Mouse (Mus musculus): Measurements from ENCODE around the gene Nek9. TPM values are rescaled to one million over a fixed set of nuclear protein-coding genes. Genes with fewer than 3 reads are reported as not detected.
"Not testable (repeated sequence)": the region's sequence is repeated elsewhere in the genome, so short reads cannot be mapped to it uniquely, and the experiment has no call there.

The Nek9 gene
- total RNA-seq, 4 experiments from 2014 or later: 96.5 to 138 (median 126) TPM

DNA sequence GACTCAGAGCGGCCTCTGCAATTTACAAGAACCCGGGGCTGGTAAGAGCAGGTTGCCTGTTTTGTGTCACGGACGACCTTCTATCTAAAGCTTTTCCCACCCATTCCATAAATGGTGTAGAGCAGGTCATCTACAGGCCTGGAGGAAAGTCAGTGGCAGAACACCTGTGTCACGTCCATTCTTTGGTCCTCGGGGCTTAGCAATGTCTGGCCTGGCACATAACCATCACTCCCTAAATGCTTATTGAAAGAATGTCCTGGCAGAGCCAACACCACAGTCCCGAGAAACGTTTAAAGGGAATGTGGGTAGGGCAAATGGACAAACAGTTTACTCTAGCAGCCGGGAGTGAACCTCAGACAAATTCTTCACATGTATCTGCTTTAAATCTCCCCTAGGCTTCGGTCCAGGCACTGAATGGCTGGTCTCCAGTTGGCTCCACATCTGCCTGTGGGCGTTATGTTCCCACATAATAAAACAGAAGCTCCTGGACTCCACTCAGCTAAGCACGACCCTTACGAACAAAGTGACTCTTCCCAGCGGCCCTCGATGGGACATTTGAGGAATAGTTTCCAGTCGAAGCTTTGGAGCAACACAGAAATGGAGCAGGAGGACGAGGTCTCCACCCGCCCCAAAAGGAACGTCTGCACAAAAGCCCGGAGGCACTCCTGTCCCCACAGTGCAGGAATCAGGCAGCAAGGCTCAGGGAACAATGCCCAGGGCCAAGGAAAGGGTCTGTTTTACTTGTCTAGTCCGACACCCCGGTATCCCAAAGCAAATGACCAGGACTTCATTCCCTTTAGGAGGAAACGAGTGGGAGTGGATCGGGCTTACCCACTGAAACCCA lies 49.8 kb downstream of the Nek9 start:
- no peak for DNase-seq

DNA sequence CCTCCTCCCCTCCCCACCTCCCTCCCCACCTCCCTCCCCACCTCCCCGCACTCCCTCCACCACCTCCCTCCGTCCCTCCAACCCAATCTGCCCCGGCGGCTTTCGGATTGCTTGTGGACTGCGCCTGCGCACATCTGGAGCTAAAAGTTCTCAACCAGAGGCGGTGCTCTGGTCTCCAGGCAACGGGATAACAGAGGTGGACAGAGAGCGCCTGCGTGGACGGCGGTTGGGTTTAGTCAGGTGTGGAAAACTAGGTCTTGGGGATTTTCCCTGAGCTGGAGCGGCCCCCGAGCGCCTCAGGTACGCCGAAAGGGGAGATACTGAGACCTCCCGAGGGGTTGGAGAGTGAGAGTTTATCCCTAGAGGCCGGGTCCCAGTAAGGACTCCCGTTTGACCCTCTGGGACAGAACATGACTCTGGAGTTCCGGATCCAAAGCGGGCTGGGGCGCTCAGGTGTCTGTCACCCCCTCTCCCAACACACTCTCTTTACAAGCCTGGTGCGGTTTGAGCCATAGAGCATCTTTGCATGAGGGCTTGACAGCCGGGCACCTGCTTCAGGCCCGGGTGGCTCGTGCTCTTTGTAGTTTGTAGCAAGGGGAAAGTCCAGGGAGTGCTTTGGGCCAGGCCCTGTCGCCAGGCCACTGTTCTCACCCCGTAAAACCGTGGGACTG lies 50.5 kb downstream of the Nek9 start, which contains the start of gene Zc2hc1c:
Gene Zc2hc1c (plus strand): TSS at position 106 of the 671 bp plus-strand sequence.
- peak; percentile 91 for DNase-seq

DNA sequence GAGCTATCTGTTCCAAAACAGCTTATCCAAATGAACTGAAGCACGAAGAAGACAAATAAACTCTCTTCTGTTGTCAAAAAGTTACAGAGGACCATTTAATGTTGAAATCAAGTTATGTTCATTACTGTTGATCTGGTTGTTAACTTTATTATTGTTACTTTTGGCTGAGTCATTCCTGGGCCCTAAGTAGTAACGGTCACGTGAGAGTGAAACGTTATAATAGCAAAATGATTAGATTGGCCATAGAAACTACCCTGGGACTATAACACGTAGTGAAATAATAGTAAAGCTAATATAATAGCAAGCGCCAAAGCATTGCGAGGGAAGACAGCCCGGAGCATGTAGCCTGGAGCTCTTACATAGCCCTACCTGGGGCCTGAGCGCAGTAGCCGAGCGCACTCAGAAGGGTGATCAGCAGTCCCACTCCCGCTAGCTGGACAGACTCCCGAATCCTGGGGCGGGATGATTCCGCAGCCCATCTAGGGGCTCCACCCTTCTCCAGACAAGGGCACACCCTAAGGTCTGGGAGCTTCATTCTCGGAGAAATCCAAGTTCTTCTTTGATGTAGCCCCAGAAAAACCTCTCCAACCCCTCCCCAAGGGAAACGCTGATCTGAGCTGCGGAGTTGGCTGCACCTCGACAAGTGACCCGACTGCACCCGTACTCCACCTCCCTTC lies 51.2 kb downstream of the Nek9 start, which contains the start of gene Acyp1:
Gene Acyp1 (minus strand): TSS at position 630 of the 677 bp plus-strand sequence.
- DNase-seq: peak; percentile 31

DNA sequence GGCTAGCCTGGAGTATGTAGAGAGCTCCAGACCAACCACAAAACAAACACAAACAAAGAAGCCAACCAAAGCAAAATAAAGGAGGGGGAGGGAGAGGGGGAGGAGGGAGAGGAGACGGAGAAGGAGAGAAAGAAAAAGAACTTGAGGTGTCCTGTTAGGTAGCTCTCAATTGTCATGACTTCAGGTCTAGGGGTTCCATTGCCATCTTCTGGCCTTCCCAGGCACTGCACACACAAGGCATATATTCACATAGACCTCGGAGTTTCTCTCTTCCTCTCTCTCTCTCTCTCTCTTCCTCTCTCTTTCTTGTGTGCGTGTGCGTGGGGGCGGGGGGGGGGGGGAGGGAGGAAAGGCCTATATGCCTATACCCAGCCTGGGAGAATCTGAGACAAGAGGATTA lies 52.2 kb downstream of the Nek9 start:
- no peak for DNase-seq

DNA sequence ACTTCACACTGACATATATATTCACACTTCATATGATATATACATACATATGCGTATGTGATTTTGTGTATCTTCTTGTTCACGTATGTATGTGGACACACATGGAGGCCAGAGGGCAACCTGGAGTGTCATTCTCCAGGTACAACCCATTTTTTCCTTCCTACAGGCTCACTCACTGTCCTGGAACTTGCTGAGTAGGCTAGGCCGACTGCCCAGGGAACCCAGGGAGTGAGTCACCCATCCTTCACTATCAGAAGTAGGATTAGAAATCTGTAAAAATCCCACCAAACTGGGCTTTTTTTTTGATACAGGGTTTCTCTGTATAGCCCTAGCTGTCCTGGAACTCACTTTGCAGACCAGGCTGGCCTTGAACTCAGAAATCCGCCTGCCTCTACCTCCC lies 54.2 kb downstream of the Nek9 start:
- DNase-seq: no peak

DNA sequence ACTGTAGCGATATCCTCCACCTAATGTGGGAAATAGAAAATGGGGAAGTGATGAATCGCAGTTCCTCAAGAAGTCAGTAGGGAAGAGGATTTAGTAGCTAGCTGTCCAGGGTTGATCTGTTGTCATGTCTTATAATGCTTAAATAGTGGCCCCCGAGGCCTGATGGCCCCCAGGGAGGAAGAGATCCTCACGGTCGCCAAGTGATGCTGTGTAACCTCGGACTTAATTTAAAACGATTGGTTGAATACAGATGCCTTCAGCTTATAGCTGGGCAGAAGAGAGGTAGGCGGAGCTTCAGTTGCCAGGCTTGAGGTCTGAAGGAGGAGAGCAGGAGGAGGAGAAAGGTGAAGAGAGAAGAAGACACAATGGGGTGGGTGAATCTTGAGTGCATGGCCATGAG lies 54.8 kb downstream of the Nek9 start:
- no peak for DNase-seq

DNA sequence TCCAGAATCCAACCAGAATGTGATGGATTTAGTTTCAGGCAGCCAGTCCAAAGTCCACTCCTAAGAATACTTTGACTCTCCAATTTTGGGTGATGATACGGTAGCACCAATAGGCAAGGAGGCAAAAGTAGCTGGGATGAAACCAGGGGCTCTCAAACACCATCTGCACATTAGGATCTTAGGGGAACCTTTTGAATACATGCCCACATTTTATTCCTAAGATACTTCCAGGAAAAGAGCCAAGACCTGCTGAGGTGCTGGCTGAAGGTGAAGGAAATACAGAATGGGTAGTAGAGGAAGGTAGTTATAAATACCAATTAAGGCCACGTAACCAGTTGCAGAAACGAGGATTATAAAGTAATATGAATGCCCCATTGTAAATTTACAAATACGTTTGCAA lies 57.4 kb downstream of the Nek9 start:
- not testable (repeated sequence) for DNase-seq

DNA sequence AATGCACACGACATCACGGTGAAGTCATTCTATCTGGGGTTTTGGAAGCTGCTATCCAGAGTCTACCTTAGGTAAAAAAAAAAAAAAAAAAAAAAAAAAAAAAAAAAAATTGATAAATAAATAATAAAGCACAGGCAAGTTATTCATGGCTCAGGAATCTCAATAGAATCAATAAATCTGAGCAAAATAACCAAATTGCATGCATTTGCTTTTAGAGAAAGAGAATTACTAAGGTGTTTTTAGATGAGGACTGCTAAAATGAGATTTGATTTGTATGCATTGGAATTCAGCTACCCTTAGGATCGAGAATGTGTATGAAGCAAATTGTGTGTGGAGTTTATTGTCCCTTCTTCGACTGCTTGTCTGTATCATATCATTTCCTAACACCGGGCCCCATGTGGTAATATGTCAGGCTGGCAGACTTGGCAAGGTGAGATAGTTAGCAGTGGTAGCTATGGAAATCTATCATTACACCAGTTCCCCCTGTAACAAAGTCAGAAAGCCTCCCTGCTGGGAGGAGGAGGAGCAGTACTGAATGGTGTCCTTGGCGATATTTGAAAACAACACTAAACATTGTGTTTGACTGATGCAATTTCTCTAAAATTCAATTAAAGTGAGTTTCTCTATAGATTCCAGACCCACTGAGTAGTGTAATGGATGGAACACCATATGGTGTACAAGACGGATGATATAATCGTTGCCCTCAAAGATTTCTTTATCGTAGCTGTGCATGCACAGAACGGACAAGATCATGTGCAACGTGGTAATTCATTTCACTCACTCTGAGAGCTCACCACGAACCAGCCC lies 58.1 kb downstream of the Nek9 start:
- no peak for DNase-seq

DNA sequence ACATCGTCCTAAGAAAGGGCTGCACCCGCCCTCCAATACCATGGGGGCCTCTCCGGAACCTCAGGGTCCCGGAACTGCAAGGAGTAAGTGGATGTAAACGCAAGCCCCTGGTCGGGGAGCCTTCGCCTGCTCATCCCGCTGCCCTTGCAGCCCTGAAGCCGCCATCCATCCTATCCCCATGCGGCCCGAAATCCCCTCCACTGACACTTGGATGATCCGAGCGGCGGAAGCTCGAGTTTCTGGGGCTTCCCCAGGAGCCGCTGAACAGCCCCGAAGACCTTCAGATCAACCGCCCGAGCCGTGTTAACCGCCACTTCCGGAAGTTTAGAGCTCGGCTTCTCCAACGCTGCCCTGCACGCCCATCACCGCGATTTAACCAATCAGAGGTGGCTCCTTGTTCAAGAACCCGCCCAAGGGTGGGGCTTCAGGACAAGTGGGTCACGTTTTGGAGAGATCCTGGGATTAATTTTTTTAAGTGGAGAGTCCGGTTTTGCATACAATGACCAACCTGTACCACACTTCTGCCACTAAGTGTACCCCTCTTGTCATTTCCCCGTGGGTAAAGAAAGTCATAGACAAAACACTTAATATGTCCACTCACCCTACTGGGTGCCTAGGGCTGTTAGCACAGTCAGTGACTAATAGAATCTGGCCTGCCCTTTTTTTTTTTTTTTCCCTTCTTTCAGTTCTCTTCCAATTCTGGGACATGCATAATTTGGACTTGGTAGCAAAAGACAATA lies 58.9 kb downstream of the Nek9 start:
- peak; percentile 98 for DNase-seq

DNA sequence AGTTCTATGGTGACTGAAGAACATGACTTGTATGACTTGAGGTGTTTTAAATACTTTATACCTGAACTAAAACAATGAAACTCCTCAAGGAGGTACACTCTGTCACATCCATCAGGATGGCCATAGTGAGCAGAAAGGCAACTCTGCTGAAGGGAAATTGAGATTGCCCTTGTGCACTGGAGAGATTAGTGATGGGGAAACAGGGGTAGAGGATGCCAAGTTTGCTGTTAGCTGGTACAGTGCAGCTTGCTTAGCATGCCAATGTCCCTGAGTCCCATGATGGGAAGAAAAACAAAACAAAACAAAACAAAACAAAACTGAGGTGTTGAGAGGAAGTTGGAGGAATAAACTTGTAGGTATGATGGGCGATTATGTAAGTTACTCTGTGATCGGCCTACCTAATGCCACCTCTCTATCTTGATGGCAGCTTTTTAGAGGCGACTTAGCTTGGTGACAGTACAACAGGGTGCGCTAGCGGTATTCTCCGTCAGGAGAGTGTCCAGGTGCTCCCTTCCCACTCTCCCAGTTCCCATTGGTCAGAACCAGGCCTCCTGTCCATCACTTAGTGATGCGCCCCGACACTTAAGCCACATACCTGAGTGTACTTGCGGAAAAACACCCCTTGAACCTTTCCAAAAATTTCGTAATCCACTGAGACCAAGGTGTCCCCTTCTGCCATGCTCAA lies 59.6 kb downstream of the Nek9 start:
- DNase-seq: no peak

DNA sequence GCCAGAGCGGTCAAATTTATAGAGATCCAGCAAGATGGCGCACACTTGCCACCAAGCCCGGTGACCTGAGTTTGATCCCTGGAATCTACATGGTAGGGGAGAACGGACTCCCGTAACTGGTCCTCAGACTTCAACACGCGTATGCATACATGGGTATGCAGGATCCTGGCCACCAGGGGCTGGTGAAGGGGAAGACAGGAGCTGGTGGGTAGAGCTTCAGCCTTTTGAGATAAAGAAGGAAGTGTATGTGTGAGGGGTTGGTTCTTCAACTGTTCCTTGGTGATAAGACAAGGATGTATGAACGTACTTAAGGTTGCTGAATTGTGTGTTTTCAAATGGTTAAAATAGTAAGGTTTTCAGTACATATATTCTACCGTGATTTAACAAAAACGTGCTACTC lies 60.2 kb downstream of the Nek9 start:
- no peak for DNase-seq

DNA sequence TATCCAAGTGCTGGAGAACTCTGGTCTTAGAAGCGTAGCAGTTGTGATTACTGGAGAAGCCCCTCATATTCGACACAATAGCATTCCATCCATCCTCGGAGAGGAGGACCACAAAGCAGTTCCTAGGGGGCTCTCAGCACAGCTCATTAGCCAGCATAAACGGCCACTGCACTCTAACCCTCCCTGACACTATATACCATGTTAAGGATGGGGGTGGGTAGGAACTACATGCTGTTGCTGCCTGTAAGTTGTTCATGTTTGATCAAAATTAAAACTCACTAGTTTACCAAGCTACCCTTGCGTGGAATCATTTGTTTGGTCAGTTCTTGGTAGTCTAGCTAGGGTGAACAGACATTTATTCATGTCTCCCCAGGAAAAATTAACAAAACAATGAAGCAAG lies 62.9 kb downstream of the Nek9 start:
- no peak for DNase-seq

DNA sequence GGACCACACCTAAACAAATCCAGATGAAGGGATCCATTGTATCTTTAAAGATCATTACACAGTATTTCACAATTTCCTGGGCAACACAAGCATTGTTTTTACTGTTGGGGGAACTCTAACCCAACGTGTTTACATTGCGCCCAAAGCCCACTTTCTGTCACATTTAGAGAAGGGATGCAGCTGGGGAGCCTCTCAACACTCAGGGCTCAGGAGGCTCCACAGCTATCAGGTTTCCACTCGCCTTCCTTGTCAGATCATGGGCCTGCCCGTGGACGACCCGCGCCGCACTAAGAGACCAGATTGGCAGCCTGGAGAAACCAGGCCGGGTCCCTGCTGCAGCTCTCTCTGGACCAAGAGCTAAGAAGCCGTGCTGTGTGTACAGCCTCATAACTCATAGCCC lies 65.7 kb downstream of the Nek9 start:
- DNase-seq: no peak

DNA sequence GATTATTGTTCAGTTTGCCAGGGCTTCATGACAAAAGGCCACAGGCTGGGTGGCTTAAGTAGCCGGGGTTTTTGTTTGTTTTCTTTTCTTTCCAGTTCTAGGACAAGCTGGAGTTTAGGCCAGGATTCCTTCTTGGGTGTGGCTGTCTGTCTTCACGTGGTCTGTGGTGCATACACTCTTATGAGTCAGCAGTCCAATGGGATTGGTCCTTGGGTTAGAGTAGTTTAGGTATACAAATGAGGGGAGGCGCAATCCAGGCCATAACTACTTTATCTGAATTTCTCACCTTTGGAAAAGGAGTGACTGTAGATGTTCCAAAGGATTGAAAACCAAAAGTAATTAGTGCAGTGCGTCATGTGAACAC lies 67.3 kb downstream of the Nek9 start:
- no peak for DNase-seq

DNA sequence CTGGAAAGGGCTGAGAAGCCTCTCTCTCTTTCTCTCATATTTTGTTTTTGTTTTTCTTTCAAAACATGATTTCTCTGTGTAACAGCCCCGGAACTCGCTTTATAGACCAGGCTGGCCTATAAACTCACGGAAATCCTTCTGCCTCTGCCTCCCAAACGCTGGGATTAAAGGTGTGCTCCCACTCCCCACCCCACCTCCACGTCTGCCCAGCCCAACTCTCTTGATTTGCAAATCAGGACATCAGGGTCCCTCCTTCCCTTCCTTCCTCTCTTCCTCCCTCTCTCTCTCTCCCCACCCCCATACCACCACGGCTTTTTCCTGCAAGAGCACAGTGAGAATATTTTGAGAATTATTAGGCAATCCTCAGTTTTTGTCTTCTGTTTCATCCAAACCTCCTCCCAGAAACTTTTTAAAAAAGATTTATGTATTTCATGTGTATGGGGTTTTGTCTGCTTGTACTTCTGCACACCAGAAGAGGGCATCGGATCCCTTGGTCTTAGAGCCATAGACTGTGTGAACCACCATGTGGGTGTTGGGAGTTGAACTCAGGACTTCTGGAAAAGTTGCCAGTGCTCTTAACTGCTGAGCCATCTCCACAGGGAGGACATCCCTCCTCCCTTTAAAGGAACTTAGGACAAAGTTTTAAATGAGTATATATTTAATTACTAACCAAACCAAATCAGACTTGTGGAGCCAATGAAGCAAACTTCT lies 67.9 kb downstream of the Nek9 start:
- DNase-seq: no peak

DNA sequence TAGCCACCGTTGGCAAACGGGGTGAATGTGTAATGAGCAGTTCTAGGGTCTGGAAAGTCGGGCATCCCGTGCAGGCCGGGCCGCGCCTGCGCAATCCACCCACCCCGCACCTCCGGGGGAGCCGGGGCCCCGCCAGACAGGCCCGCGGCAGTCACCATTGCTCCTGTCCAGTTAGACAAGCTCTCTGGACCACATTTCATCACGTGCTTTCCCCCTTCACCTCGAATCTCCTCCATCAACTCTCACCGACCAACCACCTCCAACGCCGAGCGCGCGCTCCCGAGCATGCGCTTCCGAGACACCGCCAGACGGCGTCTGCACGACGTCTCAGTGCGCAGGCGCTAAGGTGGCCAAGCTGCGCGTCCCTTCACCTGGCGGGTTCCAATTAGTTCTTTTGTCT lies 68.8 kb downstream of the Nek9 start, which contains the start of gene Mlh3:
Gene Mlh3 (minus strand): TSS at position 281 of the 400 bp plus-strand sequence.
- peak; percentile 76 for DNase-seq

DNA sequence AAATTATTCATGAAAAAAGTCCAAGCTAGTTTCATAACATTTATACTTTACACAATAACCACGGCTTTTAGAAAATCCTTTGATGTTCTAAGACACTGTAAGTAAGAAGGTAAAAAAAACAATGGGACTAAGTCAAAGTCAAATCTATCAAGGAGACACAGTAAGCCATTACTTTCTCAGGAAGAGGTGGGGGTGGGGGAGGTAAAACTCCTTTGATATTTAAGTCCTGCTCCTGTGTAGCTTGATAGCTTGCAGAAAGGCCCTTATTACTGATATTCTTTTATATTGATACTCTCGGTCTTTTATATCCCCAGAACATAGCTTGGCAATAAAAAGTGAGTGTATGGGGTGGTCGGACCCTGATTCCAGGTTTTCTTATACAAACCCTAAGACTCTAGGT lies 69.3 kb downstream of the Nek9 start:
- DNase-seq: no peak

DNA sequence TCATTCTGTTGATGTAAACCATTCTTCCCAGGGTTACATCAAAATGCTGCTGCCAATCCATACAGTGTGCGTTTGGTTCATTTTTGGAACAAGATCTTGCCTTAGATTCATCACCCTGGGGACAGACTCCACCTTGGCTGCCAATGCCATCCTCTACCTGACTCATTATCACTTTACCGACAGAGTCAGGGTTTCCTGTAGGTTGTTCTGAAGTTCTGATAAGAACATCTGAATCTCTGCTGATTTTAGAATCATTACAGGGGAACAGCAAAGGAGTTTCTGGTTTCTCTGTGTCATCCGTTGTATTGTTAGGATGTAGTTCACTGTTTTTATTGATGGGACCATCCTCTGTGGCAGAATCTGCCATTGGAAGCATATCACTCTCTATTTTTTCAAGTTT lies 72.9 kb downstream of the Nek9 start:
- no peak for DNase-seq

DNA sequence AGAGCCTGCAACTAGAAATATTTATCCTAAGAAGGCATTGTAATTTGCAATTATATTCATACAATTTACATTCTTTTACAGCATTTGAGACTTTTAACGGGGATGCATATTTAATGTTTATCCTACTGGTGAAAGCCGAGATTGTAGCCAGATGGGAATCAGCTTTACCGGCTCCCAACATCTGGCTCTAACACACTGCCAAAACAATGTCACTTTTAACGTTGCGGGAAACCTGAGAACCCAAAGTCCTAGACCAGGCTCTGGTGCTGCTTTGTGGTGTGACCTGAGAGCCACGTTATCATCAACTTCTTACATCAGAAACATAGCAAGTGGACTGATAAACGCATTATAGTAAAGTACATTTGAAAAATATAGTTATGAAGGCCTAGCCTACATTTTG lies 74.2 kb downstream of the Nek9 start:
- no peak for DNase-seq

DNA sequence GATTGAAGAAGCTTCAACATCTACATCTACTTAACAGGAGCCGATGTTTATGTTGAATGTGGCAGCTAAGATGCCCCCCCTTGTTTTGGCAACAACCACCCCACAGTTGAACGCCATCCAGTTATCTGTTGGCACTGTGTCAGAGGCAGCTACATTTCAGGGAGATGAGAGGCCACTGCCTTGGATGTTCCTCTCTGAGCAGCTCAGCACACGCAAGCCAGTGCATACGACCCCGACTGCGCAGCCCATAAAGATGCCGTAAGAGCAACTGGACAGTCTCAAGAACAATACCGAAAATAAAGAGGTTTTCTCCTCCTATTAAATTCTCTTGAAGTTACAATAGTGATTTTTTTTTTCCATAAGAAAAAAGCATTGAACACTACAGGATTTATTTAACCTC lies 74.6 kb downstream of the Nek9 start:
- DNase-seq: no peak

Measured in adrenal gland, adult 8-10 months (tissue).